Mouse (Mus musculus): Measurements from ENCODE around the gene Tas2r137.

DNA sequence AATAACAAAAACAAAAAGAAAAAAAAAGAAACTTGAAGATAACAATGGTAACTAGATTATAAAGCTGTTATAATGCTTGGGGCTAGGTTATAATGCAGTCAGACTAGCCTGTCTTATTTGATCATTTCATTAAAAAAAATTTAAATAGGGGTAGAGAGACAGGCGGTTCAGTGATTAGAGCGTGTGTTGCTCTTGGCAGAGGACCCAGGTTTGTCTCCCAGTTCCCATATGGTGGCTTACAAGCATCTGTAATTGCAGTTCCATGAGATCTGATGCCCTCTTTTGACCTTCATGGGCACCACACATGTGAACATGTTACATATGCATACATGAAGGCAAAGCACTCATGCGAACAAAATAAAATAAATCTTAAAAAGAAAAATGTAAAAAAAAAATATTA lies 49.8 kb upstream of the Tas2r137 start:
- TF ChIP-seq CTCF (IDR thresholded peaks at IDR 0.05; ENCODE audit: insufficient read depth, low read depth, low read length) (no peak), POLR2A (IDR thresholded peaks at IDR 0.05; ENCODE audit: insufficient read depth, low read depth, low read length) (no peak)

Measured in olfactory bulb, adult 2 months (tissue).